16 mouse cellular contexts compared by ENCODE assay signal in the genomic region with DNA sequence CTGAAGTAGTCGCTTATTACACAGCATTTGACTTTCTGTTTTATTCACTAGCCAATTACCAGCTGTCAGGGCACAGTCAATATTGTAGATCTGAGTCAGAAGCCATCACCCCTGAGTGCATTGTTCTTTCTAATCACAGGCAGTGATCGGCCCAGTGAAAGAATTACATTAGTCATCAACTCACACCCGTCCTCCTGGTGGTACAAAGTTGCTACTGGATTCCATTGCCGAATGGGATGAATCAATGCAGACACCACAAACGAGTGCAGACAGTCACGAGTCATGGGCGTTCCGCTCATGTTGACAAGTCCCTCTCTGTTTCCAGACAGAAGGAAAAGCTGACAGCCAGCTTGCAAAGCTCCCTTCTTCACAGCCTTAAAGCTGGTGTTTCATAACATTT. TPM values are rescaled to one million over a fixed set of nuclear protein-coding genes. Genes with fewer than 3 reads are reported as not detected.
DNase-seq lines count a peak whose midpoint lies in the region; ATAC-seq and TF ChIP-seq lines count a peak whose summit lies in the region.
"Had no signal": no experiment of that assay in that cellular context is flagged by ENCODE, and none has a peak within 500 bp of the region (broad histone marks: within the 10 kb centered on the region; RNA-seq: fewer than 3 reads in every experiment).

No protein-coding gene starts in this region.

- peak; percentile 19 for DNase-seq in embryonic facial prominence, embryonic 14.5 days (ENCODE audit: low spot score)
- DNase-seq in embryonic facial prominence, embryonic 10.5 days (ENCODE audit: low spot score) = no peak
- no peak for DNase-seq in left cerebral cortex, adult 2 months (ENCODE audit: extremely low spot score in 1 of 2, low spot score in 2 of 2)
- no peak for DNase-seq in left cerebral cortex, postnatal 10 days (ENCODE audit: extremely low spot score in 1 of 2, low spot score in 2 of 2)
- DNase-seq in NIH3T3 (ENCODE audit: low read depth) = peak; percentile 63
- DNase-seq in layer of hippocampus, postnatal 14 days (ENCODE audit: low spot score in 2 of 2) = peak; percentile 22 to 31
- DNase-seq in kidney, postnatal 14 days = no peak
- DNase-seq: adrenal gland, adult 8-10 months; B cell, adult 2 months; cerebellum, adult 8-10 months; kidney, adult 9 months; liver; spleen, adult 18-20 months had no signal

- no peak overlapping the region for H3K27ac ChIP-seq in embryonic facial prominence, embryonic 14.5 days (replicated peaks; ENCODE audit: low read depth, low read length)
- no peak overlapping the region for H3K27ac ChIP-seq in embryonic facial prominence, embryonic 10.5 days (replicated peaks)
- no peak overlapping the region for H3K27ac ChIP-seq in left cerebral cortex, adult 2 months
- H3K27ac ChIP-seq: neural tube, embryonic 15.5 days had no signal

- H3K4me1 ChIP-seq in embryonic facial prominence, embryonic 14.5 days (ENCODE audit: control insufficient read depth, insufficient read depth, low read length) = no peaks in the 10 kb centered on the region
- no peaks in the 10 kb centered on the region for H3K4me1 ChIP-seq in embryonic facial prominence, embryonic 10.5 days

- WGBS in embryonic facial prominence, embryonic 14.5 days = 67% methylated on average over 8 of the region's 8 CpGs
- 72% methylated on average over 8 of the region's 8 CpGs for WGBS in embryonic facial prominence, embryonic 10.5 days

- peak; percentile 28; the same call in 1 of the 2 replicates for TF ChIP-seq CTCF in left cerebral cortex, adult 2 months (IDR thresholded peaks at IDR 0.05)

- no peaks in the 10 kb centered on the region for H3K9me3 ChIP-seq in embryonic facial prominence, embryonic 14.5 days (ENCODE audit: control insufficient read depth, low read length)
- H3K9me3 ChIP-seq in embryonic facial prominence, embryonic 10.5 days = no peaks in the 10 kb centered on the region
- H3K9me3 ChIP-seq: heart, embryonic 12.5 days; neural tube, embryonic 15.5 days had no signal

- ATAC-seq in embryonic facial prominence, embryonic 14.5 days (ENCODE audit: low read depth) = no peak
- ATAC-seq in cerebellum, adult (ENCODE audit: insufficient number of reproducible peaks, low FRiP score, low TSS enrichment) = no peak

- H3K27me3 ChIP-seq in embryonic facial prominence, embryonic 14.5 days (replicated peaks; ENCODE audit: control insufficient read depth, insufficient read depth, low read length) = no peaks in the 10 kb centered on the region
- H3K27me3 ChIP-seq in embryonic facial prominence, embryonic 10.5 days (replicated peaks; ENCODE audit: low read depth, poor library complexity, severe bottlenecking) = no peaks in the 10 kb centered on the region
- H3K27me3 ChIP-seq: heart, embryonic 12.5 days; neural tube, embryonic 15.5 days had no signal

- H3K4me2 ChIP-seq in embryonic facial prominence, embryonic 14.5 days (ENCODE audit: low read depth, low read length) = no peak overlapping the region
- H3K4me2 ChIP-seq: heart, embryonic 12.5 days; neural tube, embryonic 15.5 days had no signal

- intact Hi-C loops in left cerebral cortex, adult 2 months (cut with DNase I) = no loop called here
- intact Hi-C loops in left cerebral cortex, postnatal 10 days (cut with DNase I) = no loop called here

- no peak overlapping the region for H3K9ac ChIP-seq in embryonic facial prominence, embryonic 14.5 days (ENCODE audit: low read depth, low read length)
- H3K9ac ChIP-seq: heart, embryonic 12.5 days; neural tube, embryonic 15.5 days had no signal

- peaks cover 44% of the 10 kb centered on the region for H3K36me3 ChIP-seq in embryonic facial prominence, embryonic 14.5 days (ENCODE audit: control insufficient read depth, insufficient read depth, low read length)
- H3K36me3 ChIP-seq in embryonic facial prominence, embryonic 10.5 days (replicated peaks) = peaks cover 10% of the 10 kb centered on the region
- H3K36me3 ChIP-seq: neural tube, embryonic 15.5 days had no signal

- H3K4me3 ChIP-seq in embryonic facial prominence, embryonic 14.5 days (ENCODE audit: low read depth, low read length) = no peak overlapping the region
- H3K4me3 ChIP-seq in embryonic facial prominence, embryonic 10.5 days = no peak overlapping the region
- no peak overlapping the region for H3K4me3 ChIP-seq in left cerebral cortex, adult 2 months
- H3K4me3 ChIP-seq: heart, embryonic 12.5 days; neural tube, embryonic 15.5 days had no signal

RNA-seq across cellular contexts. Expression of a gene that starts 22.7 kb away (rescaled TPM):
- 59.2 and 60.6 TPM in 2 replicates for polyA plus RNA-seq in embryonic facial prominence, embryonic 14.5 days (2014; fragmentation: Nextera tagmentation; extraction: Ambion mirVana)
- 14.5 and 15.0 TPM in 2 replicates for polyA plus RNA-seq in embryonic facial prominence, embryonic 10.5 days (2016; fragmentation: Nextera tagmentation; extraction: Ambion mirVana)
- 1 to 10 TPM; 3.7 to 4.1 TPM for total RNA-seq in left cerebral cortex, adult 2 months (2021)
- total RNA-seq in left cerebral cortex, postnatal 10 days (2021) = 1 to 10 TPM; 7.2 to 8.4 TPM
- 1 to 10 TPM; 4.6 to 6.0 TPM for total RNA-seq in layer of hippocampus, postnatal 14 days (2021)

RNA-seq across cellular contexts. Expression of a gene that starts 32.6 kb away (rescaled TPM):
- 1.6 and 1.7 TPM in 2 replicates for polyA plus RNA-seq in embryonic facial prominence, embryonic 14.5 days (2014; fragmentation: Nextera tagmentation; extraction: Ambion mirVana)
- 0.19 and 0.30 TPM in 2 replicates for polyA plus RNA-seq in embryonic facial prominence, embryonic 10.5 days (2016; fragmentation: Nextera tagmentation; extraction: Ambion mirVana)
- total RNA-seq in left cerebral cortex, adult 2 months (2021) = under 1 TPM; 0.50 to 0.70 TPM
- under 1 TPM; 0.55 to 0.64 TPM for total RNA-seq in left cerebral cortex, postnatal 10 days (2021)
- 1 to 10 TPM in 1 of 2 experiments, under 1 TPM in 1; 0.79 to 1.4 TPM for total RNA-seq in layer of hippocampus, postnatal 14 days (2021)

RNA-seq across cellular contexts. Expression of a gene that starts 59.2 kb away (rescaled TPM):
- polyA plus RNA-seq in embryonic facial prominence, embryonic 14.5 days (2014; fragmentation: Nextera tagmentation; extraction: Ambion mirVana) = 1.4 TPM in 2 replicates
- 0.31 and 0.35 TPM in 2 replicates for polyA plus RNA-seq in embryonic facial prominence, embryonic 10.5 days (2016; fragmentation: Nextera tagmentation; extraction: Ambion mirVana)
- under 1 TPM in 1 of 2 experiments, not detected in 1; 0.38 TPM for total RNA-seq in left cerebral cortex, adult 2 months (2021)
- total RNA-seq in left cerebral cortex, postnatal 10 days (2021) = under 1 TPM; 0.30 to 0.32 TPM
- total RNA-seq in layer of hippocampus, postnatal 14 days (2021) = under 1 TPM; 0.32 to 0.55 TPM

Comparison
In these comparisons a context has a peak if more than half of its experiments do, and no peak if none do; other contexts are left out.
1. DNase-seq: peak in embryonic facial prominence, embryonic 14.5 days (single experiment), NIH3T3 (single experiment) and layer of hippocampus, postnatal 14 days (2 of 2); none in embryonic facial prominence, embryonic 10.5 days (single experiment), left cerebral cortex, adult 2 months (0 of 2), left cerebral cortex, postnatal 10 days (0 of 2) and kidney, postnatal 14 days (single experiment).